ENCODE assay signal across 8 mouse cellular contexts in the genomic region with DNA sequence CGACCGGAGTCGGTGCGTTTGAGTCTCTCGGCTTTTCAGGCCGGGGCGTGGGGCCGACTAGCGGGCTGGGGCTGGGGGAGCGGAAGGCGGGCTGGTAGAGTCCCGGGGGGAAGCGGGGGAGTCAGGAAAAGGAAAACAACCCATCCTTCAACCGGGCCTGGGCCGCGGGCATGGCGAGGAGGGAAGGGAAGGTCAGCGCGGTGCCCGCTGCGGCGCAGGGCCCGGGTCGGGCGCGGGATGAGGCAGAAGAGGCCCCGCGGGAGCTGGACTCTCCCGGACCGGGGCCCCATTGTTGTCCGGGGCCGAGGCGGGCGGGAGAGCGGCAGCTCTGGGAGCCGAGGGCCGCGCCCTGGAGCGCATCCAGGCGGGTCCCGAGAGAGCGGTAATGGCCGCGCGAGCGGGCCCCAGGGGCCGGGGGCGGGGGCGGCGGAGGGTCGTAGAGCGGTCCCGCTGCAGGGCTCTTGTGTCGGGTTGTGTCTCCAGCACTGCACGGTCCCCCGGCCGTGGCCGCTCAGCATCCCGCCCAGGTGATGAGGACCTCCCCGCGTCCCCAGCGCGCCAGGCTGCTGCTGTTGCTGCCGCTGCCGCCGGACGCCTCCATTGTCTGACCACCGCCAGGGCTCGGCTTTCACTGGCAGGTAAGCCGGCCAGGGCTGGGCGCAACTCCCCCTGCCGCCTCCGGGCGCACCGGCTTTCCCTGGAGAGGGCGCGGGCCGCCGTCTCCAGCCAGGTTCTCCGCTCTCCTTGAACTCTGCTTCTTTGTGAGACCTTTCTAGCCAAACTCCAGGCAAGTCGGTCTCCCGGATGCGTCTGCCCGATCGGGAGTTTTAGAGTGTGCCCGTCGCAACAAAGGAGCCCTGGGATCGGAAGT. TPM values are rescaled to one million over a fixed set of nuclear protein-coding genes. Genes with fewer than 3 reads are reported as not detected.
DNase-seq lines count a peak whose midpoint lies in the region; ATAC-seq lines count a peak whose summit lies in the region.

No protein-coding gene starts in this region.

- H3K27me3 ChIP-seq in kidney, embryonic 15.5 days = peaks cover 34% of the 10 kb centered on the region

- peak; percentile 37 to 41 for DNase-seq in right cerebral cortex, postnatal 10 days (ENCODE audit: low spot score in 2 of 2)
- no peak for DNase-seq in right cerebral cortex, postnatal 36 days (ENCODE audit: low spot score in 2 of 2)
- peak; percentile 61 to 67 for DNase-seq in cerebellum, adult 18-20 months
- peak; percentile 28 for DNase-seq in lung, postnatal 25 days (ENCODE audit: low spot score)
- DNase-seq in spleen, postnatal 10 days (ENCODE audit: low spot score in 2 of 2) = peak; percentile 38 to 44
- DNase-seq in layer of hippocampus, postnatal 36 days = no peak

- under 1% methylated on average over 80 of the region's 88 CpGs for WGBS in kidney, embryonic 15.5 days

- peak overlapping the region; percentile 97 for H3K4me2 ChIP-seq in kidney, embryonic 15.5 days

- H3K9me3 ChIP-seq in kidney, embryonic 15.5 days (replicated peaks) = no peaks in the 10 kb centered on the region

- peak overlapping the region; percentile 95 for H3K9ac ChIP-seq in kidney, embryonic 15.5 days

- peak overlapping the region; percentile 97 for H3K4me3 ChIP-seq in kidney, embryonic 15.5 days (replicated peaks)

- H3K36me3 ChIP-seq in kidney, embryonic 15.5 days = peaks cover 22% of the 10 kb centered on the region

- H3K27ac ChIP-seq in kidney, embryonic 15.5 days = peak overlapping the region; percentile 96

- peaks cover 38% of the 10 kb centered on the region for H3K4me1 ChIP-seq in kidney, embryonic 15.5 days

- peak; percentile 2; the same call in 1 of the 2 replicates for ATAC-seq in granulocyte monocyte progenitor cell, adult 5-6 weeks (replicated peaks; ENCODE audit: poor library complexity, severe bottlenecking)
- no peak; the same call in none of the 2 replicates for ATAC-seq in kidney, embryonic 15.5 days (replicated peaks; ENCODE audit: low FRiP score)

RNA-seq across cellular contexts. Expression of gene Zfp664, which starts 0.6 kb away (rescaled TPM):
- total RNA-seq in granulocyte monocyte progenitor cell, adult 5-6 weeks (2014; fragmentation: Nextera tagmentation) = 12.6 and 13.1 TPM in 2 replicates
- total RNA-seq in granulocyte monocyte progenitor cell, adult 5-6 weeks (2017) = 8.8 and 11.6 TPM in 2 replicates
- polyA plus RNA-seq in kidney, embryonic 15.5 days (2015; fragmentation: Nextera tagmentation; extraction: Ambion mirVana) = 118 and 126 TPM in 2 replicates
- total RNA-seq in layer of hippocampus, postnatal 36 days (2021) = 10 to 100 TPM; 70.6 to 79.1 TPM

RNA-seq across cellular contexts. Expression of gene Ccdc92, which starts 0.9 kb away (rescaled TPM):
- not detected in 2 replicates for total RNA-seq in granulocyte monocyte progenitor cell, adult 5-6 weeks (2014; fragmentation: Nextera tagmentation)
- total RNA-seq in granulocyte monocyte progenitor cell, adult 5-6 weeks (2017) = 0.36 TPM in 1 of 2 replicates, not detected in the other
- 9.1 and 9.7 TPM in 2 replicates for polyA plus RNA-seq in kidney, embryonic 15.5 days (2015; fragmentation: Nextera tagmentation; extraction: Ambion mirVana)
- 10 to 100 TPM; 79.0 to 79.2 TPM for total RNA-seq in layer of hippocampus, postnatal 36 days (2021)

Comparison
In these comparisons a context has a peak if more than half of its experiments do, and no peak if none do; other contexts are left out.
1. DNase-seq: peak in right cerebral cortex, postnatal 10 days (2 of 2), cerebellum, adult 18-20 months (2 of 2), lung, postnatal 25 days (single experiment) and spleen, postnatal 10 days (2 of 2); none in right cerebral cortex, postnatal 36 days (0 of 2) and layer of hippocampus, postnatal 36 days (0 of 2).
2. RNA of gene Zfp664, which starts 0.6 kb away (total RNA-seq): 70.6 to 79.1 TPM in layer of hippocampus, postnatal 36 days; 8.8 to 13.1 TPM in granulocyte monocyte progenitor cell, adult 5-6 weeks; every median in the first group is over 4 times any median in the second.
3. RNA of gene Ccdc92, which starts 0.9 kb away (total RNA-seq): 79.0 to 79.2 TPM in layer of hippocampus, postnatal 36 days; 0.36 TPM in granulocyte monocyte progenitor cell, adult 5-6 weeks; every median in the first group is over 10 times any median in the second.